25 mouse cellular contexts compared by ENCODE assay signal in the genomic region with DNA sequence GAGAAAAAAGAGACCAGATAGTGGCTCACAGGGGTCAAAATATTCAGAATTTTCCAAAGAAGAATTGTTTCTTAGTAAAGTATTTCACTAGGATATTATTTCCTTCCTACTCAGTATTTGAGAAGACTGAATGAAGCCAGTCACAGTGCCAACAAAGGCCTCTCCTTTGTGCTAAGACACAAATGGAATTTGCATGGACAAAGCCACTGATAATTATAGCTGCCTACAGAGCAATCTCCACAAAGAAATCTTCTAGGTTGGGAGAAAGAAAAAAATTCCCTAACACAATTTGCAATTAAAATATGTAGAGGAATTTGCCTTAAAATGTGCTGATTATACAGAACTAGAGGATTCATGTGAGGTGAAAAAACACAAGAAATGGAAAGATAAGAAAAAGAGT. TPM values are rescaled to one million over a fixed set of nuclear protein-coding genes. Genes with fewer than 3 reads are reported as not detected.
DNase-seq lines count a peak whose midpoint lies in the region; ATAC-seq and TF ChIP-seq lines count a peak whose summit lies in the region.
"Had no signal": no experiment of that assay in that cellular context is flagged by ENCODE, and none has a peak within 500 bp of the region (broad histone marks: within the 10 kb centered on the region; RNA-seq: fewer than 3 reads in every experiment).

No protein-coding gene starts in this region.

- TF ChIP-seq CTCF in forebrain, postnatal 0 days (IDR thresholded peaks at IDR 0.05; ENCODE audit: low read depth), result no peak

- 0 out of 2 replicates have a peak, but pooled peaks have one; percentile 42 for ATAC-seq in forebrain, embryonic 14.5 days
- ATAC-seq in forebrain, postnatal 0 days, result no peak
- no peak for ATAC-seq in hindbrain, embryonic 11.5 days (ENCODE audit: low FRiP score)
- ATAC-seq in hindbrain, embryonic 14.5 days (ENCODE audit: low FRiP score), result no peak
- no peak for ATAC-seq in kidney, embryonic 15.5 days (replicated peaks; ENCODE audit: low FRiP score)
- ATAC-seq: hindbrain, embryonic 16.5 days; inflammation-experienced regulatory T-cells, adult 6 months; intestine, postnatal 0 days had no signal

- H3K9ac ChIP-seq in forebrain, embryonic 14.5 days (ENCODE audit: low read length), result no peak overlapping the region
- H3K9ac ChIP-seq in forebrain, postnatal 0 days, result no peak overlapping the region
- H3K9ac ChIP-seq in hindbrain, embryonic 11.5 days (ENCODE audit: low read depth, low read length), result no peak overlapping the region
- H3K9ac ChIP-seq in hindbrain, embryonic 14.5 days, result no peak overlapping the region
- H3K9ac ChIP-seq in kidney, embryonic 15.5 days, result no peak overlapping the region

- no peaks in the 10 kb centered on the region for H3K9me3 ChIP-seq in forebrain, embryonic 14.5 days (replicated peaks; ENCODE audit: control insufficient read depth, low read length)
- no peaks in the 10 kb centered on the region for H3K9me3 ChIP-seq in forebrain, postnatal 0 days (ENCODE audit: low read length)
- H3K9me3 ChIP-seq in hindbrain, embryonic 11.5 days (ENCODE audit: control insufficient read depth, low read length), result no peaks in the 10 kb centered on the region
- H3K9me3 ChIP-seq in hindbrain, embryonic 14.5 days (ENCODE audit: control insufficient read depth, low read length), result no peaks in the 10 kb centered on the region
- no peaks in the 10 kb centered on the region for H3K9me3 ChIP-seq in kidney, embryonic 15.5 days (replicated peaks)
- H3K9me3 ChIP-seq: heart, embryonic 10.5 days had no signal

- H3K27ac ChIP-seq in forebrain, embryonic 14.5 days (ENCODE audit: low read depth, low read length), result no peak overlapping the region
- no peak overlapping the region for H3K27ac ChIP-seq in forebrain, postnatal 0 days (ENCODE audit: low read depth, low read length)
- H3K27ac ChIP-seq in hindbrain, embryonic 11.5 days (ENCODE audit: low read depth, low read length), result no peak overlapping the region
- H3K27ac ChIP-seq in hindbrain, embryonic 14.5 days, result no peak overlapping the region
- H3K27ac ChIP-seq in kidney, embryonic 15.5 days, result no peak overlapping the region
- H3K27ac ChIP-seq: heart, embryonic 10.5 days had no signal

- H3K36me3 ChIP-seq in forebrain, embryonic 14.5 days (ENCODE audit: control insufficient read depth, insufficient read depth, low read length), result peaks cover 18% of the 10 kb centered on the region
- H3K36me3 ChIP-seq in forebrain, postnatal 0 days (ENCODE audit: insufficient read depth), result peaks cover 14% of the 10 kb centered on the region
- no peaks in the 10 kb centered on the region for H3K36me3 ChIP-seq in hindbrain, embryonic 11.5 days (ENCODE audit: control insufficient read depth, insufficient read depth, low read length)
- H3K36me3 ChIP-seq in hindbrain, embryonic 14.5 days (replicated peaks; ENCODE audit: control insufficient read depth, insufficient read depth), result peaks cover 44% of the 10 kb centered on the region
- peaks cover 15% of the 10 kb centered on the region for H3K36me3 ChIP-seq in kidney, embryonic 15.5 days

- DNase-seq in forebrain, embryonic 14.5 days (ENCODE audit: low spot score), result peak; percentile 59
- no peak for DNase-seq in forebrain, postnatal 0 days
- peak; percentile 10 for DNase-seq in hindbrain, embryonic 11.5 days (ENCODE audit: low spot score)
- no peak for DNase-seq in hindbrain, embryonic 14.5 days (ENCODE audit: low spot score)
- peak; percentile 88 for DNase-seq in Muller cell, postnatal 12 days (ENCODE audit: inconsistent ontology term)
- DNase-seq in brain, adult 2 months (ENCODE audit: low read depth, low spot score), result peak; percentile 42
- DNase-seq: adrenal gland, adult 8-10 months; adrenal gland, postnatal 36 days; cerebellum, adult 11-12 months; cerebellum, adult 9-10 months; cerebellum, postnatal 25 days; gastrocnemius, postnatal 10 days; heart, adult 18-20 months; heart, postnatal 10 days; heart, postnatal 4 days; kidney, adult 8-10 months had no signal

- H3K4me1 ChIP-seq in forebrain, embryonic 14.5 days (ENCODE audit: control insufficient read depth, insufficient read depth, low read length), result 0 out of 2 replicates have a peak, but pooled peaks cover 6% of the 10 kb centered on the region
- no peaks in the 10 kb centered on the region; the same call in 1 of the 2 replicates for H3K4me1 ChIP-seq in forebrain, postnatal 0 days (ENCODE audit: insufficient read depth)
- no peaks in the 10 kb centered on the region for H3K4me1 ChIP-seq in hindbrain, embryonic 11.5 days (replicated peaks; ENCODE audit: control insufficient read depth, insufficient read depth, low read length)
- no peaks in the 10 kb centered on the region for H3K4me1 ChIP-seq in hindbrain, embryonic 14.5 days (replicated peaks; ENCODE audit: control insufficient read depth, insufficient read depth, low read length)
- H3K4me1 ChIP-seq in kidney, embryonic 15.5 days, result no peaks in the 10 kb centered on the region

- H3K27me3 ChIP-seq in forebrain, embryonic 14.5 days (replicated peaks; ENCODE audit: control insufficient read depth, insufficient read depth, low read length), result no peaks in the 10 kb centered on the region
- no peaks in the 10 kb centered on the region for H3K27me3 ChIP-seq in forebrain, postnatal 0 days (ENCODE audit: insufficient read depth, low read length)
- H3K27me3 ChIP-seq in hindbrain, embryonic 11.5 days (ENCODE audit: control insufficient read depth, insufficient read depth, low read length), result no peaks in the 10 kb centered on the region
- H3K27me3 ChIP-seq in hindbrain, embryonic 14.5 days (ENCODE audit: control insufficient read depth, insufficient read depth, low read length), result no peaks in the 10 kb centered on the region
- H3K27me3 ChIP-seq in kidney, embryonic 15.5 days, result no peaks in the 10 kb centered on the region

- no peak overlapping the region for H3K4me3 ChIP-seq in forebrain, embryonic 14.5 days (ENCODE audit: low read depth, low read length)
- no peak overlapping the region for H3K4me3 ChIP-seq in forebrain, postnatal 0 days (ENCODE audit: low read depth, low read length)
- H3K4me3 ChIP-seq in hindbrain, embryonic 11.5 days (ENCODE audit: low read depth, low read length), result no peak overlapping the region
- no peak overlapping the region for H3K4me3 ChIP-seq in hindbrain, embryonic 14.5 days (replicated peaks; ENCODE audit: low read length)
- H3K4me3 ChIP-seq in kidney, embryonic 15.5 days (replicated peaks), result no peak overlapping the region
- H3K4me3 ChIP-seq: heart, embryonic 10.5 days had no signal

- no peak overlapping the region for H3K4me2 ChIP-seq in forebrain, embryonic 14.5 days (ENCODE audit: low read length)
- no peak overlapping the region for H3K4me2 ChIP-seq in forebrain, postnatal 0 days (ENCODE audit: low read depth)
- no peak overlapping the region for H3K4me2 ChIP-seq in hindbrain, embryonic 11.5 days (replicated peaks; ENCODE audit: low read depth, low read length)
- no peak overlapping the region for H3K4me2 ChIP-seq in hindbrain, embryonic 14.5 days (replicated peaks)
- no peak overlapping the region for H3K4me2 ChIP-seq in kidney, embryonic 15.5 days

RNA-seq across cellular contexts. Expression of a gene that starts 45.3 kb away (rescaled TPM):
- polyA plus RNA-seq in forebrain, embryonic 14.5 days (2014; fragmentation: Nextera tagmentation; extraction: Ambion mirVana), result not detected in 2 replicates
- total RNA-seq in forebrain, postnatal 0 days (2014; rRNA removed), result not detected in 2 replicates
- polyA plus RNA-seq in forebrain, postnatal 0 days (2015; fragmentation: Nextera tagmentation; extraction: Ambion mirVana), result 0.21 TPM in 1 of 2 replicates, not detected in the other
- polyA plus RNA-seq in hindbrain, embryonic 11.5 days (2014; fragmentation: Nextera tagmentation; extraction: Ambion mirVana), result not detected in 2 replicates
- not detected in 2 replicates for polyA plus RNA-seq in hindbrain, embryonic 14.5 days (2014; fragmentation: Nextera tagmentation; extraction: Ambion mirVana)
- not detected in 2 replicates for polyA plus RNA-seq in kidney, embryonic 15.5 days (2015; fragmentation: Nextera tagmentation; extraction: Ambion mirVana)
- total RNA-seq: adrenal gland, adult 8-10 months; adrenal gland, postnatal 36 days; ES-E14; gastrocnemius, postnatal 10 days; heart, adult 18-20 months; heart, postnatal 10 days had no signal
- polyA plus RNA-seq: cortical plate, adult 2 months; embryonic facial prominence, embryonic 11.5 days; heart, embryonic 10.5 days; heart, embryonic 14.5 days; hindbrain, embryonic 16.5 days; intestine, postnatal 0 days had no signal

Comparison
In these comparisons a context has a peak if more than half of its experiments do, and no peak if none do; other contexts are left out.
1. DNase-seq: peak in forebrain, embryonic 14.5 days (single experiment), hindbrain, embryonic 11.5 days (single experiment), Muller cell, postnatal 12 days (single experiment) and brain, adult 2 months (single experiment); none in forebrain, postnatal 0 days (single experiment) and hindbrain, embryonic 14.5 days (single experiment).